ENCODE assay signal across 9 mouse cellular contexts in the genomic region with DNA sequence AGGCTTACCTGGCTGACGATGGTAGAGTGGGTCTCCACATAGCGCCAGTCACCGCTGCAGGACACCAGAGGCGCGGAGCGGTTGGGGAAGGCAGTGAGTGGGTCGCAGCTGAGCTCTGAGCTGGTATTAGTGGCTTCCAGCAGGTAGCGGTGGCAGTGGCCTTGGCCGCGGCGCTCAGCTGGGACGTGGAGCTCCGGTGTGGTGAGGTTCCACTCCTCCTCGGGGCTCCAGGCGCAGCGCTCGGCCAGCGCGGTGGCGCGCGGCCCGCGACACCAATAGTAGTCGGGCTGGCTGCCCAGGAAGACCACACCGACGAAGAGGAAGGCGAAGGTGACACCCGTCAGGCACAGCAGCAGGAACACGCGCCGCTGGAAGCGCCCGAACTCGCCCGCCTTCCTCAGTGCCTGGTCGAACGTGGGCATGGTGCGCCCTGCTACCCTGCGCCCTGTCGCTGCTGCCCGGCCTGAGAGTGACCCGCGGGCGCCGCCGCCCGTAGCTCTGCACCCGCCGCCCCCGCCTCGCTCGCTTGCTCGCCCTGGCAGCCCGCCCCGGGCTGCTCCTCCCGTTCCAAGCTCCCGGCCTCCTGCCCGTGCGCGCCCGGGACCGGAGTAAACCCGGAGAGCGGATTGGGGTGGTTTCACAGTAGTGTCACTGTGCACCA. TPM values are rescaled to one million over a fixed set of nuclear protein-coding genes. Genes with fewer than 3 reads are reported as not detected.
DNase-seq lines count a peak whose midpoint lies in the region; ATAC-seq and TF ChIP-seq lines count a peak whose summit lies in the region.
"Had no signal": no experiment of that assay in that cellular context is flagged by ENCODE, and none has a peak within 500 bp of the region (broad histone marks: within the 10 kb centered on the region; RNA-seq: fewer than 3 reads in every experiment).

No protein-coding gene starts in this region.

- peaks cover 44% of the 10 kb centered on the region for H3K27me3 ChIP-seq in forebrain, embryonic 13.5 days
- peaks cover 66% of the 10 kb centered on the region for H3K27me3 ChIP-seq in hindbrain, embryonic 10.5 days (ENCODE audit: insufficient read depth, poor library complexity, severe bottlenecking)
- peaks cover 40% of the 10 kb centered on the region for H3K27me3 ChIP-seq in limb, embryonic 14.5 days (ENCODE audit: control insufficient read depth, insufficient read depth, low read length)
- peaks cover 38% of the 10 kb centered on the region for H3K27me3 ChIP-seq in midbrain, embryonic 16.5 days (ENCODE audit: control insufficient read depth, insufficient read depth, low read depth, low read length)

- H3K4me2 ChIP-seq in forebrain, embryonic 13.5 days, result peak overlapping the region; percentile 56
- H3K4me2 ChIP-seq in limb, embryonic 14.5 days (replicated peaks; ENCODE audit: low read depth, low read length, severe bottlenecking), result peak overlapping the region; percentile 53
- peak overlapping the region; percentile 74 for H3K4me2 ChIP-seq in midbrain, embryonic 16.5 days (ENCODE audit: low read length)

- 2% methylated on average over 65 of the region's 65 CpGs for whole genome bisulfite sequencing in forebrain, embryonic 13.5 days
- WGBS in hindbrain, embryonic 10.5 days, result 1% methylated on average over 65 of the region's 65 CpGs
- 3% methylated on average over 44 of the region's 65 CpGs for WGBS in limb, embryonic 14.5 days
- 1% methylated on average over 62 of the region's 65 CpGs for WGBS in midbrain, embryonic 16.5 days

- no peaks in the 10 kb centered on the region for H3K36me3 ChIP-seq in forebrain, embryonic 13.5 days (ENCODE audit: poor library complexity, severe bottlenecking)
- no peaks in the 10 kb centered on the region for H3K36me3 ChIP-seq in hindbrain, embryonic 10.5 days
- no peaks in the 10 kb centered on the region for H3K36me3 ChIP-seq in limb, embryonic 14.5 days (ENCODE audit: control insufficient read depth, insufficient read depth, low read length)
- no peaks in the 10 kb centered on the region for H3K36me3 ChIP-seq in midbrain, embryonic 16.5 days (ENCODE audit: control insufficient read depth, insufficient read depth, low read length)

- peak; percentile 14 for DNase-seq in ovary, postnatal 14 days (ENCODE audit: low spot score)
- no peak for DNase-seq in ovary, postnatal 10 days (ENCODE audit: low spot score)
- peak; percentile 20 for DNase-seq in hindbrain, embryonic 10.5 days (ENCODE audit: low spot score)
- no peak for DNase-seq in limb, embryonic 14.5 days (ENCODE audit: low spot score)
- DNase-seq in spleen, adult 18-20 months, result no peak
- no peak for DNase-seq in frontal cortex, postnatal 14 days (ENCODE audit: low spot score in 2 of 2)

- no peaks in the 10 kb centered on the region for H3K4me1 ChIP-seq in forebrain, embryonic 13.5 days
- H3K4me1 ChIP-seq in hindbrain, embryonic 10.5 days (replicated peaks), result peaks cover 11% of the 10 kb centered on the region
- H3K4me1 ChIP-seq in limb, embryonic 14.5 days (ENCODE audit: control insufficient read depth, insufficient read depth, low read length), result peaks cover 3% of the 10 kb centered on the region; the same call in 1 of the 2 replicates
- H3K4me1 ChIP-seq in midbrain, embryonic 16.5 days (ENCODE audit: control insufficient read depth, insufficient read depth, low read length), result peaks cover 2% of the 10 kb centered on the region; the same call in 1 of the 2 replicates

- no peaks in the 10 kb centered on the region for H3K9me3 ChIP-seq in forebrain, embryonic 13.5 days (replicated peaks)
- H3K9me3 ChIP-seq in hindbrain, embryonic 10.5 days, result no peaks in the 10 kb centered on the region
- H3K9me3 ChIP-seq in limb, embryonic 14.5 days (ENCODE audit: control insufficient read depth, low read length), result no peaks in the 10 kb centered on the region
- no peaks in the 10 kb centered on the region for H3K9me3 ChIP-seq in midbrain, embryonic 16.5 days (replicated peaks; ENCODE audit: control insufficient read depth, low read length, poor library complexity, severe bottlenecking)

- peak overlapping the region; percentile 29 for H3K4me3 ChIP-seq in forebrain, embryonic 13.5 days
- peak overlapping the region; percentile 47 for H3K4me3 ChIP-seq in hindbrain, embryonic 10.5 days
- peak overlapping the region; percentile 35 for H3K4me3 ChIP-seq in limb, embryonic 14.5 days (replicated peaks; ENCODE audit: low read length)
- peak overlapping the region; percentile 44 for H3K4me3 ChIP-seq in midbrain, embryonic 16.5 days (ENCODE audit: low read depth, low read length)

- ATAC-seq in forebrain, embryonic 13.5 days, result no peak
- ATAC-seq in limb, embryonic 14.5 days (ENCODE audit: low FRiP score, low read depth), result no peak
- 0 out of 2 replicates have a peak, but pooled peaks have one; percentile 25 for ATAC-seq in midbrain, embryonic 16.5 days
- ATAC-seq: Patski had no signal

- H3K27ac ChIP-seq in forebrain, embryonic 13.5 days, result no peak overlapping the region
- H3K27ac ChIP-seq in hindbrain, embryonic 10.5 days, result no peak overlapping the region
- no peak overlapping the region for H3K27ac ChIP-seq in limb, embryonic 14.5 days (replicated peaks; ENCODE audit: low read depth, low read length)
- no peak overlapping the region for H3K27ac ChIP-seq in midbrain, embryonic 16.5 days (ENCODE audit: low read length)

- TF ChIP-seq POLR2A in limb, embryonic 14.5 days (IDR thresholded peaks at IDR 0.05; ENCODE audit: borderline replicate concordance, extremely low read depth, insufficient read depth, insufficient read length), result no peak

- no peak overlapping the region for H3K9ac ChIP-seq in forebrain, embryonic 13.5 days
- H3K9ac ChIP-seq in limb, embryonic 14.5 days (ENCODE audit: low read depth, low read length, severe bottlenecking), result peak overlapping the region; percentile 32; the same call in 1 of the 2 replicates
- H3K9ac ChIP-seq in midbrain, embryonic 16.5 days (ENCODE audit: low read depth, low read length), result peak overlapping the region; percentile 54; the same call in 1 of the 2 replicates

RNA-seq across cellular contexts. Expression of gene Slc22a3, which starts 0.5 kb away (rescaled TPM):
- polyA plus RNA-seq in forebrain, embryonic 13.5 days (2015; fragmentation: Nextera tagmentation; extraction: Ambion mirVana), result 0.10 and 0.11 TPM in 2 replicates
- 0.07 TPM in 1 of 2 replicates, not detected in the other for polyA plus RNA-seq in hindbrain, embryonic 10.5 days (2016; fragmentation: Nextera tagmentation; extraction: Ambion mirVana)
- 2.0 and 2.2 TPM in 2 replicates for polyA plus RNA-seq in limb, embryonic 14.5 days (2012; rRNA removed)
- polyA plus RNA-seq in limb, embryonic 14.5 days (2014; fragmentation: Nextera tagmentation; extraction: Ambion mirVana), result 1.5 and 1.6 TPM in 2 replicates
- 1.9 and 2.3 TPM in 2 replicates for polyA plus RNA-seq in midbrain, embryonic 16.5 days (2015; fragmentation: Nextera tagmentation; extraction: Ambion mirVana)
- polyA plus RNA-seq: Patski had no signal

Comparison
In these comparisons a context has a peak if more than half of its experiments do, and no peak if none do; other contexts are left out.
1. DNase-seq: peak in ovary, postnatal 14 days (single experiment) and hindbrain, embryonic 10.5 days (single experiment); none in ovary, postnatal 10 days (single experiment), limb, embryonic 14.5 days (single experiment), spleen, adult 18-20 months (0 of 2) and frontal cortex, postnatal 14 days (0 of 2).
2. Peak in every context shown above with its lines, with median percentiles within 50 percentile points of each other: H3K4me2 ChIP-seq and H3K4me3 ChIP-seq.